Mouse (Mus musculus) kidney, adult 2 months (tissue): ENCODE measurements at regions not wholly inside any gene's neighbourhood (a gene's known extent, or its start where the extent isn't known, plus 50 kb on each side); places are given as distances from the start of the nearest gene placed in this dataset.

Experiments
- DNase-seq: peaks from one replicate; pipeline ENCODE4 v3.0.0; 2021
- H3K27ac ChIP-seq: fragments of 200-500 bp; 2 replicates; pipeline ENCODE4 v1.5.1; 2012; ENCODE audit warnings: low read depth, low read length, control low read depth, inconsistent platforms; ENCODE audit not compliant: insufficient read depth
- H3K27me3 ChIP-seq: fragments of 200-500 bp; replicated peaks from 2 replicates; pipeline ENCODE4 v1.6.1; 2012; ENCODE audit warnings: mild to moderate bottlenecking, moderate library complexity, low read length, inconsistent platforms; ENCODE audit not compliant: control insufficient read depth, insufficient read depth
- H3K36me3 ChIP-seq: fragments of 200-500 bp; 2 replicates; pipeline ENCODE4 v1.6.1; 2012; ENCODE audit warnings: mild to moderate bottlenecking, moderate library complexity, low read length, inconsistent platforms; ENCODE audit not compliant: control insufficient read depth, insufficient read depth
- H3K4me1 ChIP-seq: fragments of 200-500 bp; 2 replicates; pipeline ENCODE4 v1.6.1; 2011; ENCODE audit warnings: low read length; ENCODE audit not compliant: control insufficient read depth, insufficient read depth
- H3K4me3 ChIP-seq: fragments of 200-500 bp; 2 replicates; pipeline ENCODE4 v1.5.1; 2011; ENCODE audit warnings: mild to moderate bottlenecking, low read depth, low read length, control low read depth; ENCODE audit not compliant: insufficient read depth
- CTCF ChIP-seq: fragments of 200-500 bp; conservative IDR thresholded peaks from 2 replicates; pipeline ENCODE4 v1.5.1; 2011; ENCODE audit warnings: low read depth, mild to moderate bottlenecking, control low read depth, low read length, moderate library complexity, mixed read lengths; ENCODE audit not compliant: insufficient read depth, insufficient read length
- POLR2A ChIP-seq: fragments of 200-500 bp; IDR thresholded peaks from one replicate; pipeline ENCODE4 v1.6.1; 2011; ENCODE audit warnings: low read depth, low read length, control low read depth
- WGBS: fragments of 180-500 bp; shearing (Covaris S2); methylation state at CpG from one replicate; pipeline ENCODE4 v1.1.7; 2018; 5-methylcytosine and 5-hydroxymethylcytosine counted together

DNA sequence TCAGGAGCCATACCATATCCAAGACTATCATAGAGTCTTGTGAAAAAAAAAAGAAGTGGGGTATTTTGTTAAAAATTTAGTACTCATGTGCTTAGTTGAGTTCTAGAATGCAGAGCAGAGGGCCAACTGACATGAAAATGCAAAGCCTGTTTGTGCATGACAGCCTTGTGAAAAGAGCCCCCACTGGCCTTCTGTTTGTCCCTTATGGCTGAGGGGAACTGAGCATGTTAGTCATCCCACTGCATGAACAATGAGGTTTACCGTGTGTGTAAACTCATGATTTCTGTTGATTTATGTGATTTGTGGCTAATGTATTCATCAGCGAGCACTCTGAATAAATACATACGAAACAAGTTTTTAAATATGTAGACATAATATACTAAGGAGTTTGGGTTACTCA, 266.1 kb upstream of the Nox3 start:
- TF ChIP-seq POLR2A (no peak), CTCF (no peak)
- no peaks in the 10 kb centered on the region for H3K4me1 ChIP-seq
- H3K27ac ChIP-seq: no peak overlapping the region
- H3K27me3 ChIP-seq: no peaks in the 10 kb centered on the region
- DNase-seq: no peak
- H3K4me3 ChIP-seq: no peak overlapping the region
- no peaks in the 10 kb centered on the region for H3K36me3 ChIP-seq
- WGBS: 85% methylated on average over 3 of the region's 3 CpGs

DNA sequence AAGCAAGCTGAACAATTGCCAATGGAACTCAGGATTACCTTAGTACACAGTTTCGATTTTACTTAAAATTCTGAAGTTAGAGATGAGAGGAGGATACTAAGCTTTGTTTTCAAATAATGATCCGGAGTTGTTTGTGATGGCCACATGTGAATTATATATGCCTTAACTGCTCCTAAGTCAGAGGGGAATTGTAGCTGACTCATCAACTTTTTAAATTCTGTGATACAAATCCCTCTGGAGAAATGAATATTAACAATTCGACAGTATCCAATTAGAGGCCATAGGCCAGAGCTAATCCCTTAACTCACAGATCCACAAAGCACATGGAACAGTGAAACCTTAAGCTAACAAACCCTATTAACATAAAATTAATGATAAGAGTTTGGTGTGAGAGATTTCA, 250.5 kb upstream of the Nox3 start:
- Histone ChIP-seq H3K4me3 (no peak overlapping the region), H3K27me3 (no peaks in the 10 kb centered on the region), H3K27ac (no peak overlapping the region), H3K4me1 (no peaks in the 10 kb centered on the region), H3K36me3 (no peaks in the 10 kb centered on the region)
- TF ChIP-seq POLR2A: no peak
- TF ChIP-seq CTCF: no peak
- WGBS: 89% methylated on average over 3 of the region's 3 CpGs
- DNase-seq: no peak

- Histone ChIP-seq H3K27me3 (no peaks in the 10 kb centered on the region), H3K4me3 (no peak overlapping the region), H3K4me1 (no peaks in the 10 kb centered on the region), H3K27ac (no peak overlapping the region), H3K36me3 (no peaks in the 10 kb centered on the region)
- no peak for TF ChIP-seq POLR2A
- no peak for TF ChIP-seq CTCF
- WGBS: 79% methylated on average over 4 of the region's 4 CpGs
- DNase-seq: no peak
Observed at GRCm38 (mm10) chr17:3936361-3936760, 240.3 kb upstream of the Nox3 start.

DNA sequence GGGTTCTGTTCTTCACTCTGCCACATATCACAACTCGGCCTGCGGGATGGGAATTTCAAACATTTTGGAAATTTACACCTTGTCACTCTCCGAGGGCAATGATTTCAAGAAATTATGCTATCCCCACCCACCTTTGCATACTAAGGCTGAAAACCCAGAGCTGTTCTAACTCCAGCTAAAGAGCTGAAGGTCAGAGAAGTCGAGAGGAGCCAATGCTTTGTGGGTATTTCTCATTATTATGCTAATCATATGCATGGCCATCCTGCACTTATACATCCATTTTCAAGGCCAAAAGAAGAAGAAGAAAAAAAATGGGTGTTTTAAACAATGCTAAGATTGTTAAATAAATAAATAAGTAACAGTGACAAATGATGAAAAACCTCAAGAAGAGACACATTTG, 237.1 kb upstream of the Nox3 start:
- no peak overlapping the region for H3K27ac ChIP-seq
- no peaks in the 10 kb centered on the region for H3K4me1 ChIP-seq
- WGBS: 37% methylated on average over 4 of the region's 4 CpGs
- TF ChIP-seq CTCF (no peak), POLR2A (no peak)
- no peak overlapping the region for H3K4me3 ChIP-seq
- DNase-seq: no peak
- H3K27me3 ChIP-seq: no peaks in the 10 kb centered on the region
- no peaks in the 10 kb centered on the region for H3K36me3 ChIP-seq

DNA sequence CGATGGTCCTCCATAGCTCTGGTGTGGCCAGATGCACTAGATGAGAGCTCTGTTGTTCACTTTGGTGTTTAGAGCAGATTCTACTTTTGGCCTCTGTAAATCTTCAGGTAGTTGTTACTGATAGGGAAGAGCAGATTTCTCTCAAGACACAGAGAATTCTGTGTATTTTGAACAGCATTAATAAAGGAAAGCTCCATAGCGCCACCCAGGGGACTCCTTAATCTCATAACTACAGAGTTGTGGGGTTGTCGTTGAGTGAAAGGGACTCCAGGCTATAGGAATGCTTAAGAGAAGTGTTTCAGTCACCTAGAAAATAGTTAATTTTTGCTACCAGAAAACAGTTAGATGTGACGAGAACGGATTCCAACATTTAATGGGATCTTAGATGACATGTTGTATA, 236.0 kb upstream of the Nox3 start:
- TF ChIP-seq CTCF: no peak
- no peak for TF ChIP-seq POLR2A
- WGBS: 80% methylated on average over 5 of the region's 5 CpGs
- no peaks in the 10 kb centered on the region for H3K36me3 ChIP-seq
- no peak overlapping the region for H3K4me3 ChIP-seq
- no peaks in the 10 kb centered on the region for H3K4me1 ChIP-seq
- H3K27ac ChIP-seq: no peak overlapping the region
- DNase-seq: no peak
- no peaks in the 10 kb centered on the region for H3K27me3 ChIP-seq

- no peaks in the 10 kb centered on the region for H3K4me1 ChIP-seq
- no peak for DNase-seq
- H3K27ac ChIP-seq: no peak overlapping the region
- no peak overlapping the region for H3K4me3 ChIP-seq
- 87% methylated on average over 4 of the region's 4 CpGs for WGBS
- TF ChIP-seq POLR2A (no peak), CTCF (no peak)
- H3K27me3 ChIP-seq: no peaks in the 10 kb centered on the region
- no peaks in the 10 kb centered on the region for H3K36me3 ChIP-seq
Observed at GRCm38 (mm10) chr17:3927106-3927505, 231.0 kb upstream of the Nox3 start.

DNA sequence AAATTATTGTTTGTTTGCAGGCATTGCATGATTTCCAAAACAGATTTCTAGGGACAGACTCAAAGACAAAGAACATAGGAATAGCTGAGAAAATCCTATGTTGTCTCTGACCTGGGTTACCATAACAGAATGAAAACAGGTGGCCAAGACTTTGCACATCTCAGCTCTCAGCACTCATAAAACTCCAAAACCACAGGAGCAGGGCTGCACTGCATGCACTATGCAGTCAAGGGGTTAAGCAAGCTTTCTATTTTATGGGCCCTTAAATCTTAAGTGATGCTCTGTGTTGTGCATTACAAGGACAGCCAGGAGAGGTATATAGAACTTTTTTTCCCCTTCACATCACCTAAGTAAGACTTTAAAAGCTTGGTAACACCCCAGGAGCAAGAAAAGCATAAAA, 224.2 kb upstream of the Nox3 start:
- H3K27ac ChIP-seq: no peak overlapping the region
- H3K4me3 ChIP-seq: no peak overlapping the region
- DNase-seq: no peak
- no peaks in the 10 kb centered on the region for H3K4me1 ChIP-seq
- H3K27me3 ChIP-seq: no peaks in the 10 kb centered on the region
- H3K36me3 ChIP-seq: no peaks in the 10 kb centered on the region
- TF ChIP-seq POLR2A (no peak), CTCF (no peak)

- no peaks in the 10 kb centered on the region for H3K4me1 ChIP-seq
Observed at GRCm38 (mm10) chr17:3892826-3893225, 196.8 kb upstream of the Nox3 start.

More at GRCm38 (mm10) chr17:3892826-3893225, 196.8 kb upstream of the Nox3 start:
- H3K4me3 ChIP-seq: no peak overlapping the region
- WGBS: 80% methylated on average over 3 of the region's 3 CpGs
- TF ChIP-seq POLR2A: no peak
- no peak for TF ChIP-seq CTCF
- H3K36me3 ChIP-seq: no peaks in the 10 kb centered on the region
- no peak overlapping the region for H3K27ac ChIP-seq
- H3K27me3 ChIP-seq: no peaks in the 10 kb centered on the region
- no peak for DNase-seq
